Mouse (Mus musculus) cerebellum, adult 2 months (tissue): ENCODE measurements around the gene Gm49354. TPM values are rescaled to one million over a fixed set of nuclear protein-coding genes. Genes with fewer than 3 reads are reported as not detected.
"Not testable (repeated sequence)": the region's sequence is repeated elsewhere in the genome, so short reads cannot be mapped to it uniquely, and the experiment has no call there.

Experiments used
- DNase-seq, 2 experiments: peaks; one replicate each; pipeline ENCODE4 v3.0.0; 2021
- H3K27ac ChIP-seq: fragments of 200-500 bp; 2 replicates; pipeline ENCODE4 v1.5.1; 2012; ENCODE audit warnings: low read length, control low read depth, inconsistent platforms; ENCODE audit not compliant: insufficient read depth
- H3K27me3 ChIP-seq: fragments of 200-500 bp; 2 replicates; pipeline ENCODE4 v1.6.1; 2012; ENCODE audit warnings: inconsistent platforms, mild to moderate bottlenecking, low read length, moderate library complexity; ENCODE audit not compliant: control insufficient read depth, insufficient read depth
- H3K4me1 ChIP-seq: fragments of 200-500 bp; 2 replicates; pipeline ENCODE4 v1.6.1; 2011; ENCODE audit warnings: low read length; ENCODE audit not compliant: control insufficient read depth, insufficient read depth
- H3K4me3 ChIP-seq: fragments of 200-500 bp; replicated peaks from 2 replicates; pipeline ENCODE3; 2011; ENCODE audit warnings: mild to moderate bottlenecking, low read depth, low read length, control low read depth; ENCODE audit not compliant: insufficient read depth
- CTCF ChIP-seq: fragments of 200-500 bp; IDR thresholded peaks from 2 replicates; pipeline ENCODE4 v1.5.1; 2011; ENCODE audit warnings: low read depth, mild to moderate bottlenecking, control low read depth, low read length, moderate library complexity, borderline replicate concordance; ENCODE audit not compliant: insufficient read depth
- POLR2A ChIP-seq: fragments of 200-500 bp; IDR thresholded peaks from 2 replicates; pipeline ENCODE4 v1.6.1; 2011; ENCODE audit warnings: low read length, control low read depth, borderline replicate concordance; ENCODE audit not compliant: insufficient read depth
- WGBS: fragments of 180-500 bp; shearing (Covaris S2); methylation state at CpG from one replicate; pipeline ENCODE4 v1.1.7; 2018; 5-methylcytosine and 5-hydroxymethylcytosine counted together
- polyA plus RNA-seq: library from polyadenylated mRNA; depleted of rRNA; stranded (reverse); fragments of >200 nt; gene quantifications from 2 replicates; pipeline ENCODE4 v1.2.3, GENCODE M21; 2012; rRNA removed

Gm49354 gene
- polyA plus RNA-seq, 1 experiment, result not detected

- no peak for DNase-seq
- TF ChIP-seq CTCF (no peak), POLR2A (no peak)
- Histone ChIP-seq H3K4me1 (no peaks in the 10 kb centered on the region), H3K27ac (no peak overlapping the region), H3K4me3 (no peak overlapping the region), H3K27me3 (no peaks in the 10 kb centered on the region)
- WGBS, result 47% methylated on average over 3 of the region's 3 CpGs
These were observed 68.3 kb downstream of the Gm49354 start for GRCm38 (mm10) chr13:59713710-59714109.

GRCm38 (mm10) chr13:59711984-59712383 is 70.1 kb downstream of the Gm49354 start, which contains the start of gene Spata31d1b:
Gene Spata31d1b (plus strand): TSS chr13:59712284.
- H3K4me3 ChIP-seq, H3K27me3 ChIP-seq, DNase-seq, H3K27ac ChIP-seq, H3K4me1 ChIP-seq: not testable (repeated sequence)
- WGBS, result 64% methylated on average over 3 of the region's 3 CpGs

- Histone ChIP-seq H3K4me1 (no peaks in the 10 kb centered on the region), H3K27ac (no peak within 1 kb of the TSS), H3K4me3 (no peak within 1 kb of the TSS), H3K27me3 (no peaks in the 10 kb centered on the region)
- no peak for TF ChIP-seq CTCF
- TF ChIP-seq POLR2A, result no peak
- DNase-seq, result no peak
- 90% methylated on average over 15 of the region's 15 CpGs for WGBS
These were observed 71.8 kb downstream of the Gm49354 start, which contains the start of gene Spata31d1a for GRCm38 (mm10) chr13:59710230-59710629. Gene Spata31d1a (minus strand): TSS chr13:59710330.

Other genes starting within 250 kb of the Gm49354 start
- gene Agtpbp1, start 197.0 kb downstream of the Gm49354 start, polyA plus RNA-seq, result 103 and 114 TPM in 2 replicates
- 76.9 and 91.6 TPM in 2 replicates for gene Naa35, start 197.0 kb downstream of the Gm49354 start, polyA plus RNA-seq
- gene Golm1, start 106.4 kb downstream of the Gm49354 start, polyA plus RNA-seq, result 23.3 and 27.8 TPM in 2 replicates
- gene 4921517D22Rik, start 88.1 kb downstream of the Gm49354 start, polyA plus RNA-seq, result not detected in 2 replicates
- gene Spata31d1a, start 71.9 kb downstream of the Gm49354 start, polyA plus RNA-seq, result 0.03 and 0.25 TPM in 2 replicates
- not detected in 2 replicates for gene Spata31d1b, start 70.0 kb downstream of the Gm49354 start, polyA plus RNA-seq
- gene Spata31d1d, start 50.5 kb downstream of the Gm49354 start, polyA plus RNA-seq, result 0.03 TPM in 2 replicates
- gene 1700014D04Rik, start 35.5 kb downstream of the Gm49354 start, polyA plus RNA-seq, result 0.17 and 0.28 TPM in 2 replicates
- gene Isca1, start 12.4 kb downstream of the Gm49354 start, polyA plus RNA-seq, result 296 and 301 TPM in 2 replicates
- 35.5 and 36.5 TPM in 2 replicates for gene Tut7, start 40.9 kb upstream of the Gm49354 start, polyA plus RNA-seq